Mouse (Mus musculus) embryonic facial prominence, embryonic 13.5 days (tissue): ENCODE measurements around the gene Slc35e1. TPM values are rescaled to one million over a fixed set of nuclear protein-coding genes. Genes with fewer than 3 reads are reported as not detected.

Source experiments
- ATAC-seq: fragments of 200-750 bp; cut with Nextera tagmentation; 2 replicates; pipeline ENCODE4 v1.8.0; 2017; ENCODE audit warnings: low read depth; ENCODE audit not compliant: insufficient number of reproducible peaks, insufficient read depth, low FRiP score, low TSS enrichment
- H3K27ac ChIP-seq: fragments of 300-500 bp; sonication (generic); 2 replicates; pipeline ENCODE4 v1.5.1; 2015; ENCODE audit warnings: moderate library complexity, mild to moderate bottlenecking, inconsistent platforms
- H3K27me3 ChIP-seq: fragments of 300-500 bp; sonication (generic); 2 replicates; pipeline ENCODE4 v1.6.1; 2015; ENCODE audit warnings: mild to moderate bottlenecking, inconsistent platforms
- H3K36me3 ChIP-seq: fragments of 300-500 bp; sonication (generic); 2 replicates; pipeline ENCODE4 v1.6.1; 2015; ENCODE audit warnings: mild to moderate bottlenecking, inconsistent platforms
- H3K4me1 ChIP-seq: fragments of 300-500 bp; sonication (generic); 2 replicates; pipeline ENCODE4 v1.6.1; 2015; ENCODE audit warnings: inconsistent platforms
- H3K4me2 ChIP-seq: fragments of 300-500 bp; sonication (generic); 2 replicates; pipeline ENCODE4 v1.6.1; 2015; ENCODE audit warnings: moderate library complexity, mild to moderate bottlenecking, inconsistent platforms
- H3K4me3 ChIP-seq: fragments of 300-500 bp; sonication (generic); 2 replicates; pipeline ENCODE4 v1.5.1; 2015; ENCODE audit warnings: mild to moderate bottlenecking, inconsistent platforms
- H3K9ac ChIP-seq: fragments of 300-500 bp; sonication (generic); 2 replicates; pipeline ENCODE4 v1.6.1; 2015; ENCODE audit warnings: mild to moderate bottlenecking, inconsistent platforms
- H3K9me3 ChIP-seq: fragments of 300-500 bp; sonication (generic); 2 replicates; pipeline ENCODE4 v1.6.1; 2016; ENCODE audit warnings: inconsistent platforms
- WGBS: fragments of 180-500 bp; shearing (Covaris S2); methylation state at CpG from one replicate; pipeline ENCODE4 v1.1.7; 2015; ENCODE audit warnings: mixed read lengths; 5-methylcytosine and 5-hydroxymethylcytosine counted together
- polyA plus RNA-seq: library from polyadenylated mRNA; unstranded; fragments of >200 nt; fragmentation: Nextera tagmentation; extraction: Ambion mirVana; gene quantifications from 2 replicates; pipeline ENCODE4 v1.2.1, GENCODE M21; 2015

The Slc35e1 gene
- polyA plus RNA-seq, 1 experiment from 2014 or later = 15.4 TPM

GRCm38 (mm10) chr8:72474826-72475546 lies 17.4 kb downstream of the Slc35e1 start, which contains the start of gene Cherp:
Cherp (minus strand) TSS chr8:72475226.
- H3K36me3 ChIP-seq = peaks cover 44% of the 10 kb centered on the region
- under 1% methylated on average over 80 of the region's 80 CpGs for WGBS

GRCm38 (mm10) chr8:72470684-72471083 lies 21.7 kb downstream of the Slc35e1 start:
- H3K36me3 ChIP-seq = peaks cover 76% of the 10 kb centered on the region
- 96% methylated on average over 7 of the region's 7 CpGs for WGBS
- no peak for ATAC-seq

More at GRCm38 (mm10) chr8:72474826-72475546, 17.4 kb downstream of the Slc35e1 start, which contains the start of gene Cherp:
- H3K9me3 ChIP-seq = no peaks in the 10 kb centered on the region
- H3K27ac ChIP-seq = peak within 1 kb of the TSS; percentile 88
- ATAC-seq = peak; percentile 95
- peak within 1 kb of the TSS; percentile 89 for H3K4me3 ChIP-seq
- H3K9ac ChIP-seq = peak within 1 kb of the TSS; percentile 88
- H3K27me3 ChIP-seq = no peaks in the 10 kb centered on the region
- H3K4me2 ChIP-seq = peak within 1 kb of the TSS; percentile 94
- H3K4me1 ChIP-seq = peaks cover 20% of the 10 kb centered on the region

DNA sequence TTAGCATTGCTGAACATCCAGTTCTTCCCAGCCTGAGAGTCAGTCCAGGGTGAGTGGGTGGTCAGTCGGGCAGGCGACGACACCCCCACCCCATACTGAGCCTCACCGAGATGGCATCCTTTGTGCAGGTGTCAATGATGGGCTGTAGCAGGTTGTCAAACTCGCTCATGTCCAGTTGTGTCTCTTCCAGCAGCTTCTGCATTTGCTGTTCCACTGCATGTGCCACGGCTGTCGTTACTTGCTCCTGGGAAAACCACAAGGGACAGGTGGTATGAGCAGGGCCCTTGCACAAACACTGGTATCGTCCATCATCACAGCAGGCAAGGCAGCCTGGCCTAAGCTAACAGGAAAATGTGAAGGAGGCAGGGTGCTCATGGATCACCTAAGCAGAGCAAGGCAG lies 22.4 kb downstream of the Slc35e1 start:
- no peaks in the 10 kb centered on the region for H3K27me3 ChIP-seq
- H3K27ac ChIP-seq = no peak overlapping the region
- no peaks in the 10 kb centered on the region for H3K9me3 ChIP-seq
- peaks cover 12% of the 10 kb centered on the region for H3K4me1 ChIP-seq
- H3K36me3 ChIP-seq = peaks cover 83% of the 10 kb centered on the region
- no peak overlapping the region for H3K9ac ChIP-seq
- ATAC-seq = no peak
- no peak overlapping the region for H3K4me3 ChIP-seq
- no peak overlapping the region for H3K4me2 ChIP-seq
- WGBS = 95% methylated on average over 8 of the region's 8 CpGs

More at GRCm38 (mm10) chr8:72470684-72471083, 21.7 kb downstream of the Slc35e1 start:
- Histone ChIP-seq H3K9ac (no peak overlapping the region), H3K27ac (no peak overlapping the region), H3K4me3 (no peak overlapping the region), H3K9me3 (no peaks in the 10 kb centered on the region), H3K27me3 (no peaks in the 10 kb centered on the region), H3K4me2 (no peak overlapping the region), H3K4me1 (peaks cover 13% of the 10 kb centered on the region)

GRCm38 (mm10) chr8:72469243-72469642 lies 23.2 kb downstream of the Slc35e1 start:
- no peaks in the 10 kb centered on the region for H3K27me3 ChIP-seq
- H3K4me2 ChIP-seq = no peak overlapping the region

DNA sequence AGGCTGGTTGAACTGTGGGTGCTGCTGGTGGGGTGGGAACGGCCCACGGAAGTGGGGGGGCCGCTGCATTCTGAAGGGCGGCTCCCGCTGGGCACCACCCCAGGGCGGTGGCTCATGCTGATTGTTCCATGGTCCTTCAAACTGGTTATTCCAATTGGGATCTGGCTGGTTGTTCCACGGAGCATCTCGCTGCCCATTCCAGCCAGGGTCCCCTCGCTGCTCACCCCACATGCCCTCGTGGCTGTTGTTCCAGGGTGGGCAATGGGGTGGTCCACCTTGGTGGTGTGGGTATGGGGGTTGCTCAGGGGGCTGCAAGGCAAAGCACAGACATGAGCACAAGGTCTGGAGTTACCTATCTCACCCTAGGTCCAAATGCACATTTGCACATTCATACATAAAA lies 28.2 kb downstream of the Slc35e1 start:
- no peak overlapping the region for H3K27ac ChIP-seq
- no peaks in the 10 kb centered on the region for H3K27me3 ChIP-seq
- H3K9me3 ChIP-seq = no peaks in the 10 kb centered on the region
- no peak overlapping the region for H3K4me3 ChIP-seq
- H3K4me1 ChIP-seq = no peaks in the 10 kb centered on the region
- no peak overlapping the region for H3K9ac ChIP-seq
- 93% methylated on average over 10 of the region's 10 CpGs for WGBS
- no peak overlapping the region for H3K4me2 ChIP-seq
- ATAC-seq = no peak
- H3K36me3 ChIP-seq = peaks cover 100% of the 10 kb centered on the region

More at GRCm38 (mm10) chr8:72469243-72469642, 23.2 kb downstream of the Slc35e1 start:
- ATAC-seq = no peak
- peaks cover 10% of the 10 kb centered on the region for H3K4me1 ChIP-seq
- H3K36me3 ChIP-seq = peaks cover 91% of the 10 kb centered on the region
- no peaks in the 10 kb centered on the region for H3K9me3 ChIP-seq
- no peak overlapping the region for H3K4me3 ChIP-seq
- 96% methylated on average over 2 of the region's 2 CpGs for WGBS
- no peak overlapping the region for H3K27ac ChIP-seq
- H3K9ac ChIP-seq = no peak overlapping the region

GRCm38 (mm10) chr8:72459881-72460533 lies 32.4 kb downstream of the Slc35e1 start:
- WGBS = 89% methylated on average over 4 of the region's 4 CpGs
- no peaks in the 10 kb centered on the region for H3K4me1 ChIP-seq
- no peak overlapping the region for H3K4me3 ChIP-seq
- H3K4me2 ChIP-seq = no peak overlapping the region
- ATAC-seq = no peak
- no peaks in the 10 kb centered on the region for H3K27me3 ChIP-seq
- H3K9me3 ChIP-seq = no peaks in the 10 kb centered on the region
- peaks cover 86% of the 10 kb centered on the region for H3K36me3 ChIP-seq
- H3K27ac ChIP-seq = no peak overlapping the region
- H3K9ac ChIP-seq = no peak overlapping the region

GRCm38 (mm10) chr8:72458457-72458856 lies 34.0 kb downstream of the Slc35e1 start:
- H3K4me2 ChIP-seq = no peak overlapping the region
- H3K4me3 ChIP-seq = no peak overlapping the region
- no peaks in the 10 kb centered on the region for H3K27me3 ChIP-seq
- no peak overlapping the region for H3K9ac ChIP-seq
- no peaks in the 10 kb centered on the region for H3K4me1 ChIP-seq
- 86% methylated on average over 6 of the region's 6 CpGs for WGBS
- no peak overlapping the region for H3K27ac ChIP-seq
- H3K36me3 ChIP-seq = peaks cover 86% of the 10 kb centered on the region
- H3K9me3 ChIP-seq = no peaks in the 10 kb centered on the region; the same call in 1 of the 2 replicates
- ATAC-seq = no peak

GRCm38 (mm10) chr8:72457806-72458205 lies 34.6 kb downstream of the Slc35e1 start:
- 95% methylated on average over 3 of the region's 3 CpGs for WGBS
- H3K4me2 ChIP-seq = no peak overlapping the region
- H3K4me1 ChIP-seq = no peaks in the 10 kb centered on the region
- no peak overlapping the region for H3K27ac ChIP-seq
- H3K27me3 ChIP-seq = no peaks in the 10 kb centered on the region
- no peak overlapping the region for H3K4me3 ChIP-seq
- no peaks in the 10 kb centered on the region; the same call in 1 of the 2 replicates for H3K9me3 ChIP-seq
- H3K36me3 ChIP-seq = peaks cover 86% of the 10 kb centered on the region
- no peak for ATAC-seq
- no peak overlapping the region for H3K9ac ChIP-seq

- no peak overlapping the region for H3K27ac ChIP-seq
- no peaks in the 10 kb centered on the region for H3K27me3 ChIP-seq
- WGBS = 86% methylated on average over 4 of the region's 4 CpGs
- H3K4me1 ChIP-seq = no peaks in the 10 kb centered on the region
- no peak overlapping the region for H3K4me2 ChIP-seq
- H3K36me3 ChIP-seq = peaks cover 82% of the 10 kb centered on the region
- no peaks in the 10 kb centered on the region; the same call in 1 of the 2 replicates for H3K9me3 ChIP-seq
- no peak overlapping the region for H3K9ac ChIP-seq
- no peak for ATAC-seq
- H3K4me3 ChIP-seq = no peak overlapping the region
Measured at GRCm38 (mm10) chr8:72455317-72455716, 37.1 kb downstream of the Slc35e1 start.

DNA sequence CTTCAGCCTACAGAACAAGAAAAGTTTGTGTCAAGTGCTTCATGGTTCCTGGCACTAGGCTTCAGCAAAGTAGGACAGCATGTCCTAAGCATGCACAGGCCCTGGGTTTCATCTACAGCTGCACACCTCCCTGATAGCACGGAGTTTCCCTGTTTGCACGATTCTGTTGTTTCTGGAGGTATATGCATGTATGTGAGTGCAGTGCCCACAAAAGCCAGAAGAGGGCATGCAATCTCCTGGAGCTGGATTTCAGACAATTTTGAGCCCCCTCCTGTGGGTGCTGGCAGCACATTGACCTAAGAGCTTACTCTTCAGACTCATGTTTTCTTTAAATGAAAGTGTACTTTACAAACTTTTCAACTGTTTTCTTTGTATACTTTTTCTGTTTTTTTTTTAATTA lies 38.5 kb downstream of the Slc35e1 start:
- H3K36me3 ChIP-seq = peaks cover 82% of the 10 kb centered on the region
- 93% methylated on average over 2 of the region's 2 CpGs for WGBS
- no peak for ATAC-seq
- no peak overlapping the region for H3K27ac ChIP-seq
- no peak overlapping the region for H3K4me3 ChIP-seq
- no peak overlapping the region for H3K4me2 ChIP-seq
- H3K9ac ChIP-seq = no peak overlapping the region
- H3K27me3 ChIP-seq = no peaks in the 10 kb centered on the region
- H3K9me3 ChIP-seq = no peaks in the 10 kb centered on the region; the same call in 1 of the 2 replicates
- H3K4me1 ChIP-seq = no peaks in the 10 kb centered on the region

DNA sequence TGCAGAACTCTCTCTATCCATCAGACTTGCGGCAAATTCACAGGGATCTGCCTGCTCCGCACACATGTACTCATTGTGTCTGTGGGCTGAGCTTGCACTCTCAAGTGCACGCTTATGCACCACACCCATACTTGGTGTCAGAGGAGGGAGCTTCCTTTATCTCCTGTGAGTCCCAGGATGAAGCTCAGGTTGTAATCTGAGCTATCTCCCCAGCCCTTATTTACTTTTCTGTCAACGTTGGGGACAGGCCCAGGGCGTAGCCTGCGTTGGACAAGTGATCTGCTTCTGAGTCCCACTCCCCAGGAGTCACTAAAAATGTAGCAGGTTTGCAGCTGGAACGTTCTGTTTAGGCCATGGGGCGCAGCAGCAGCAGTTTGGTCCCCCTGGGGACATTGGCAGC lies 40.9 kb downstream of the Slc35e1 start:
- no peak overlapping the region for H3K4me3 ChIP-seq
- ATAC-seq = no peak
- H3K27ac ChIP-seq = no peak overlapping the region
- peaks cover 2% of the 10 kb centered on the region for H3K4me1 ChIP-seq
- WGBS = 85% methylated on average over 8 of the region's 8 CpGs
- no peaks in the 10 kb centered on the region for H3K27me3 ChIP-seq
- no peak overlapping the region for H3K9ac ChIP-seq
- H3K9me3 ChIP-seq = no peaks in the 10 kb centered on the region; the same call in 1 of the 2 replicates
- H3K36me3 ChIP-seq = peaks cover 84% of the 10 kb centered on the region
- no peak overlapping the region for H3K4me2 ChIP-seq

GRCm38 (mm10) chr8:72445071-72445470 lies 47.3 kb downstream of the Slc35e1 start:
- H3K4me2 ChIP-seq = no peak overlapping the region; the same call in 1 of the 2 replicates
- ATAC-seq = no peak
- 93% methylated on average over 6 of the region's 6 CpGs for whole genome bisulfite sequencing

More at GRCm38 (mm10) chr8:72445071-72445470, 47.3 kb downstream of the Slc35e1 start:
- Histone ChIP-seq H3K4me1 (peaks cover 13% of the 10 kb centered on the region), H3K4me3 (no peak overlapping the region), H3K9ac (no peak overlapping the region), H3K27ac (no peak overlapping the region), H3K36me3 (peaks cover 32% of the 10 kb centered on the region), H3K27me3 (no peaks in the 10 kb centered on the region), H3K9me3 (no peaks in the 10 kb centered on the region)
